Mouse (Mus musculus): ENCODE measurements around the gene Gpr89.

Gene Gpr89

DNA sequence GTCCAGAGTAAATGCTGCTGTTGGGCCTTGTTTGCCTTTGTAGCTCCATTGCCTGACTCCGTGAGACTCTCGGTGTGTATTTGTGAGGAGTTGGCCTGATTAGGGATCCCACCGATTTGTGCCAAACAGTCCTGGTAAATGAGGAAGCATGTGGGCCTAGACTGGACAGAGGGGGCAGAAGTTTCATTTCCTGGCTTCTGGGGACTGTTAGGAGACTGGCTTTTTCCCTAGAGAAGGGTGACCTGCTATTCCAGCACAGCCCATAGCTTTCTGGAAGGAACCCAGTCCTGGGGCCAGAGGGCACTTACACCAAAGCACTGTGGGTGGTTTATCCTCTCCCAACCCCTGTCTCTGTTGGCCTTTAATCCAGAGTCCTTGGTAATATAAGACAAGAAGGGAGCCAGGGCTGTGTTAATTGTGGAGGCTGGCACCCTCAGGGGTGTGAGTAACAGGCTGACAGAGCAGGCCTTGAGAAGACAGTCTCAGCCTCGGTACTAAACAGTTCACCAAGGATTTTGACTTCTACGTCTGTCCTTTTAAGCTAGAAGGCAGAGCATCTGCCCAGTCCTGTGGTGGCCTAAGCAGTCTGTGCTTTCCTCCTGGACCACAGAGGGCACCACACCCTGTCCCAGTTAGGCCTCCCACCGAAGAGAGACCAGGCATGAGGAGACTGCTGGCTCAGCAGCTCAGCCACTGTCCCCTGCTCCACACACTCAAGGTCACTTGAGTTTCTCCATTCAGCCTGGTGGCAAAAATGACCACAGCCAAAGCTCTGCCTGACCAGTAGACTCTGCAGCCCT is 84.8 kb downstream of the Gpr89 start:
- peak; percentile 91 for DNase-seq

All from heart, adult 11 months (tissue).